ENCODE assay signal across 1 mouse cellular context in genomic region chr2:120563235-120563990, GRCm38 (mm10).
A peak's percentile ranks its signal among the peaks of the same experiment; 100 is the strongest.
TF ChIP-seq lines count a peak whose summit lies in the region.

Zfp106 (minus strand) TSS chr2:120563843.

TF ChIP-seq in CH12.LX, 34 proteins besides CTCF, POLR2A, EP300 and RAD21 (continued from another document):
- TF ChIP-seq HCFC1 (IDR thresholded peaks at IDR 0.05; ENCODE audit: low read depth, low read length) (peak; percentile 84), CHD2 (IDR thresholded peaks at IDR 0.05; ENCODE audit: low read length) (no peak), POLR2AphosphoS2 (IDR thresholded peaks at IDR 0.05; ENCODE audit: low read depth, low read length) (peak; percentile 76; the same call in 1 of the 2 replicates), USF1 (IDR thresholded peaks at IDR 0.05; ENCODE audit: low read depth, low read length) (no peak), NRF1 (IDR thresholded peaks at IDR 0.05; ENCODE audit: low read depth, low read length) (peak; percentile 92), MXI1 (IDR thresholded peaks at IDR 0.05; ENCODE audit: low read depth, low read length) (peak; percentile 81), IRF4 (IDR thresholded peaks at IDR 0.05; ENCODE audit: low read depth, low read length) (peak; percentile 58; the same call in 1 of the 2 replicates), TBP (conservative IDR thresholded peaks at IDR 0.05; ENCODE audit: low read depth, low read length) (peak; percentile 80; the same call in 1 of the 2 replicates), RCOR1 (conservative IDR thresholded peaks at IDR 0.05; ENCODE audit: low read depth, low read length) (no peak), KAT2A (IDR thresholded peaks at IDR 0.05; ENCODE audit: insufficient replicate concordance, low read length) (0 out of 2 replicates have a peak, but pooled peaks have one; percentile 71), SIN3A (IDR thresholded peaks at IDR 0.05; ENCODE audit: low read length) (peak; percentile 52; the same call in 1 of the 2 replicates), BHLHE40 (IDR thresholded peaks at IDR 0.05; ENCODE audit: low read depth, low read length) (peak; percentile 58), SMC3 (IDR thresholded peaks at IDR 0.05; ENCODE audit: low read depth, low read length) (no peak), MYC (IDR thresholded peaks at IDR 0.05; ENCODE audit: low read depth, low read length) (peak; percentile 89), ZC3H11A (IDR thresholded peaks at IDR 0.05; ENCODE audit: low read depth, low read length) (no peak), MAX (IDR thresholded peaks at IDR 0.05; ENCODE audit: low read length) (peak; percentile 74), MAZ (IDR thresholded peaks at IDR 0.05; ENCODE audit: low read depth, low read length) (peak; percentile 99), ELF1 (IDR thresholded peaks at IDR 0.05; ENCODE audit: low read depth, low read length) (peak; percentile 74), JUND (conservative IDR thresholded peaks at IDR 0.05; ENCODE audit: low read depth, low read length) (no peak), UBTF (IDR thresholded peaks at IDR 0.05; ENCODE audit: low read depth, low read length) (peak; percentile 61; the same call in 1 of the 2 replicates), USF2 (conservative IDR thresholded peaks at IDR 0.05; ENCODE audit: low read depth, low read length) (no peak), NELFE (IDR thresholded peaks at IDR 0.05; ENCODE audit: low read depth, low read length) (peak; percentile 85), CHD1 (IDR thresholded peaks at IDR 0.05; ENCODE audit: low read depth, low read length) (no peak)
